Mouse (Mus musculus) kidney, adult 10 weeks (tissue): ENCODE measurements around the gene Gaa. TPM values are rescaled to one million over a fixed set of nuclear protein-coding genes. Genes with fewer than 3 reads are reported as not detected.

Source experiments
- polyA plus RNA-seq: library from polyadenylated mRNA; stranded (reverse); fragments of 350-450 nt; fragmentation: Illumina TruSeq; extraction: RNeasy Lipid Tissue Mini Kit (QIAGEN cat#74804); gene quantifications from one replicate; pipeline ENCODE4 v1.2.3, GENCODE M21; 2014; ENCODE audit warnings: low read depth, low replicate concordance

Gene Gaa
- 0.24 TPM for polyA plus RNA-seq

GRCm38 (mm10) chr11:119267768-119268556 is at the start of gene Gaa:
Gaa (plus strand) TSS chr11:119267887.

GRCm38 (mm10) chr11:119228091-119228781 is 39.5 kb upstream of the Gaa start, which contains the start of the genes Tbc1d16 and Ccdc40:
Tbc1d16 (minus strand) TSS chr11:119228499.
Ccdc40 (plus strand) TSS chr11:119228572.

GRCm38 (mm10) chr11:119299391-119300245 is 31.9 kb downstream of the Gaa start, which contains the start of gene Eif4a3:
Eif4a3 (minus strand) TSS chr11:119300089.

GRCm38 (mm10) chr11:119307658-119307867 is 39.9 kb downstream of the Gaa start, which contains the start of gene Card14:
Card14 (plus strand) TSS chr11:119307768.

Other genes starting within 250 kb of the Gaa start
- 0.32 TPM for gene Cbx2, start 244.9 kb upstream of the Gaa start, polyA plus RNA-seq
- 0.20 TPM for gene Cbx8, start 226.9 kb upstream of the Gaa start, polyA plus RNA-seq
- 2.6 TPM for gene Cbx4, start 181.7 kb upstream of the Gaa start, polyA plus RNA-seq
- gene Tbc1d16, start 39.4 kb upstream of the Gaa start, polyA plus RNA-seq: 6.4 TPM
- not detected for gene Ccdc40, start 39.3 kb upstream of the Gaa start, polyA plus RNA-seq
- gene Eif4a3, start 32.2 kb downstream of the Gaa start, polyA plus RNA-seq: 49.1 TPM
- not detected for gene Card14, start 39.9 kb downstream of the Gaa start, polyA plus RNA-seq
- gene Sgsh, start 87.6 kb downstream of the Gaa start, polyA plus RNA-seq: 1.5 TPM
- 2.0 TPM for gene Slc26a11, start 87.7 kb downstream of the Gaa start, polyA plus RNA-seq
- 18.4 TPM for gene Rnf213, start 125.2 kb downstream of the Gaa start, polyA plus RNA-seq
- gene Endov, start 223.5 kb downstream of the Gaa start, polyA plus RNA-seq: 0.28 TPM